In genomic region chr17:42977766-42978165, GRCm38 (mm10) we compare ENCODE assay signal across 23 mouse cellular contexts. TPM values are rescaled to one million over a fixed set of nuclear protein-coding genes. Genes with fewer than 3 reads are reported as not detected.
DNase-seq lines count a peak whose midpoint lies in the region; ATAC-seq lines count a peak whose summit lies in the region.
"Had no signal": no experiment of that assay in that cellular context is flagged by ENCODE, and none has a peak within 500 bp of the region (broad histone marks: within the 10 kb centered on the region; RNA-seq: fewer than 3 reads in every experiment).

No protein-coding gene starts in this region.

- no peak for ATAC-seq in intestine, embryonic 14.5 days (replicated peaks; ENCODE audit: low FRiP score, low TSS enrichment, low read depth)
- ATAC-seq in intestine, embryonic 15.5 days: no peak
- no peak for ATAC-seq in hindbrain, embryonic 16.5 days
- ATAC-seq: activated CD4-positive, CD25-positive, alpha-beta regulatory T cell, adult 4 months; forebrain, embryonic 13.5 days had no signal

- DNase-seq in intestine, embryonic 14.5 days (ENCODE audit: low spot score): peak; percentile 43
- DNase-seq in A20 (ENCODE audit: low read depth, low spot score): peak; percentile 33
- peak; percentile 77 for DNase-seq in R1 (ENCODE audit: low read depth, low spot score)
- DNase-seq in testis, postnatal 10 days (ENCODE audit: low spot score): peak; percentile 45
- no peak for DNase-seq in layer of hippocampus, postnatal 36 days
- DNase-seq: adrenal gland, postnatal 25 days; cerebellum, adult 18-20 months; cerebellum, adult 9-11 months; cerebellum, postnatal 36 days; gastrocnemius, adult 2 months; gastrocnemius, postnatal 25 days; heart, adult 18-20 months; heart, postnatal 14 days had no signal

- H3K4me2 ChIP-seq in intestine, embryonic 14.5 days (ENCODE audit: low read length): no peak overlapping the region
- H3K4me2 ChIP-seq in intestine, embryonic 15.5 days (replicated peaks): no peak overlapping the region
- H3K4me2 ChIP-seq in hindbrain, embryonic 16.5 days (ENCODE audit: low read length): no peak overlapping the region
- H3K4me2 ChIP-seq: forebrain, embryonic 13.5 days; heart, embryonic 11.5 days; heart, embryonic 15.5 days; hindbrain, embryonic 13.5 days had no signal

- no peak overlapping the region for H3K9ac ChIP-seq in intestine, embryonic 14.5 days (ENCODE audit: low read length)
- no peak overlapping the region for H3K9ac ChIP-seq in intestine, embryonic 15.5 days
- H3K9ac ChIP-seq in hindbrain, embryonic 16.5 days (ENCODE audit: low read depth, low read length): no peak overlapping the region
- H3K9ac ChIP-seq: forebrain, embryonic 13.5 days; heart, embryonic 15.5 days; hindbrain, embryonic 13.5 days had no signal

- H3K4me3 ChIP-seq in intestine, embryonic 14.5 days (ENCODE audit: low read depth, low read length): no peak overlapping the region
- no peak overlapping the region for H3K4me3 ChIP-seq in intestine, embryonic 15.5 days (replicated peaks)
- H3K4me3 ChIP-seq in hindbrain, embryonic 16.5 days (ENCODE audit: low read length): no peak overlapping the region
- H3K4me3 ChIP-seq: embryonic facial prominence, embryonic 10.5 days; forebrain, embryonic 13.5 days; gastrocnemius, adult 2 months; heart, embryonic 15.5 days; hindbrain, embryonic 13.5 days had no signal

- H3K4me1 ChIP-seq in intestine, embryonic 14.5 days (replicated peaks; ENCODE audit: control insufficient read depth, insufficient read depth, low read length): no peaks in the 10 kb centered on the region
- no peaks in the 10 kb centered on the region for H3K4me1 ChIP-seq in intestine, embryonic 15.5 days (replicated peaks)
- no peaks in the 10 kb centered on the region for H3K4me1 ChIP-seq in hindbrain, embryonic 16.5 days (ENCODE audit: control insufficient read depth, insufficient read depth, low read depth, low read length)
- H3K4me1 ChIP-seq: embryonic facial prominence, embryonic 10.5 days; forebrain, embryonic 13.5 days had no signal

- no peaks in the 10 kb centered on the region for H3K27me3 ChIP-seq in intestine, embryonic 14.5 days (replicated peaks; ENCODE audit: control insufficient read depth, insufficient read depth, low read length)
- no peaks in the 10 kb centered on the region for H3K27me3 ChIP-seq in intestine, embryonic 15.5 days (replicated peaks)
- no peaks in the 10 kb centered on the region for H3K27me3 ChIP-seq in hindbrain, embryonic 16.5 days (replicated peaks; ENCODE audit: control insufficient read depth, insufficient read depth, low read length)
- H3K27me3 ChIP-seq: CH12.LX; forebrain, embryonic 13.5 days; heart, embryonic 15.5 days; hindbrain, embryonic 13.5 days had no signal

- no peak overlapping the region for H3K27ac ChIP-seq in intestine, embryonic 14.5 days (ENCODE audit: low read depth)
- H3K27ac ChIP-seq in intestine, embryonic 15.5 days: no peak overlapping the region
- H3K27ac ChIP-seq in hindbrain, embryonic 16.5 days (ENCODE audit: low read depth, low read length): no peak overlapping the region
- H3K27ac ChIP-seq: embryonic facial prominence, embryonic 10.5 days; forebrain, embryonic 13.5 days; gastrocnemius, adult 2 months; heart, embryonic 15.5 days; hindbrain, embryonic 13.5 days had no signal

- 65% methylated on average over 7 of the region's 7 CpGs for WGBS in intestine, embryonic 14.5 days
- WGBS in intestine, embryonic 15.5 days: 64% methylated on average over 7 of the region's 7 CpGs
- WGBS in hindbrain, embryonic 16.5 days: 77% methylated on average over 7 of the region's 7 CpGs

- no peaks in the 10 kb centered on the region for H3K36me3 ChIP-seq in intestine, embryonic 14.5 days (ENCODE audit: control insufficient read depth, insufficient read depth, low read length)
- H3K36me3 ChIP-seq in intestine, embryonic 15.5 days: no peaks in the 10 kb centered on the region
- H3K36me3 ChIP-seq in hindbrain, embryonic 16.5 days (ENCODE audit: control insufficient read depth, insufficient read depth, low read length): no peaks in the 10 kb centered on the region
- H3K36me3 ChIP-seq: embryonic facial prominence, embryonic 10.5 days; G1E; heart, embryonic 15.5 days; hindbrain, embryonic 13.5 days had no signal

- no peaks in the 10 kb centered on the region for H3K9me3 ChIP-seq in intestine, embryonic 14.5 days (ENCODE audit: control insufficient read depth, low read length)
- no peaks in the 10 kb centered on the region for H3K9me3 ChIP-seq in intestine, embryonic 15.5 days
- no peaks in the 10 kb centered on the region for H3K9me3 ChIP-seq in hindbrain, embryonic 16.5 days (ENCODE audit: control insufficient read depth, low read length)
- H3K9me3 ChIP-seq: embryonic facial prominence, embryonic 10.5 days; forebrain, embryonic 13.5 days; heart, embryonic 15.5 days; hindbrain, embryonic 13.5 days had no signal

RNA-seq across cellular contexts. Expression of gene Tnfrsf21, which starts 38.6 kb away (rescaled TPM):
- 17.4 and 18.7 TPM in 2 replicates for polyA plus RNA-seq in intestine, embryonic 14.5 days (2014; fragmentation: Nextera tagmentation; extraction: Ambion mirVana)
- 15.6 and 16.5 TPM in 2 replicates for polyA plus RNA-seq in intestine, embryonic 15.5 days (2015; fragmentation: Nextera tagmentation; extraction: Ambion mirVana)
- 100 to 1,000 TPM; 119 to 127 TPM for total RNA-seq in layer of hippocampus, postnatal 36 days (2021)
- 83.0 and 88.1 TPM in 2 replicates for polyA plus RNA-seq in hindbrain, embryonic 16.5 days (2015; fragmentation: Nextera tagmentation; extraction: Ambion mirVana)
- total RNA-seq: CH12.LX, G1E had no signal
- polyA plus RNA-seq: activated CD4-positive, CD25-positive, alpha-beta regulatory T cell, adult 4 months; G1E had no signal

Comparison
In these comparisons a context has a peak if more than half of its experiments do, and no peak if none do; other contexts are left out.
1. DNase-seq: peak in intestine, embryonic 14.5 days (single experiment), A20 (single experiment), R1 (single experiment) and testis, postnatal 10 days (single experiment); none in layer of hippocampus, postnatal 36 days (0 of 2).